Comparison of ENCODE assay signal across 9 mouse cellular contexts in the genomic region with DNA sequence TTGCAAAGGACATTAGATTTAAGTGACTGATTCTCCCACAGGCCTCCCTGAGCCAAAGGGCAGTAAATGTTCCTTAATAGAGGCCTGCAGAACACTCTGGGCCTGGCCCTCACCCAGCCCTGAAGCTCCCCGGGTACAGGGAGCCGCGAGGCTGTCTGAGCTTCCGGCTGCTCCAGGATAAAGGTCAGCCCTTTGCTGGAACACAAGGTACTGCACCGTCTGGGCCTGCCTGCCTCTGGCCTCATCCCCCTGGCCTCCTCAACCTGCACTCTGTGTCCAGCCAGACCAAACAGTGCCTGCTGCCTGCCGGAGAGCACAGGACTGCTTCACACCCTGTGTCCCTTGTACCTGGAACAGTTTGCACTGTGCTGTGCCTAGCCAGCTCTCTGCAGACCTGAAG. TPM values are rescaled to one million over a fixed set of nuclear protein-coding genes. Genes with fewer than 3 reads are reported as not detected.
A peak's percentile ranks its signal among the peaks of the same experiment; 100 is the strongest.
DNase-seq lines count a peak whose midpoint lies in the region; ATAC-seq and TF ChIP-seq lines count a peak whose summit lies in the region.
"Had no signal": no experiment of that assay in that cellular context is flagged by ENCODE, and none has a peak within 500 bp of the region (broad histone marks: within the 10 kb centered on the region; RNA-seq: fewer than 3 reads in every experiment).

No protein-coding gene starts in this region.

- H3K27me3 ChIP-seq in C2C12 (ENCODE audit: control insufficient read depth, insufficient read depth, insufficient read length): no peaks in the 10 kb centered on the region
- H3K27me3 ChIP-seq in heart, postnatal 0 days (ENCODE audit: control insufficient read depth, insufficient read depth, low read length): no peaks in the 10 kb centered on the region
- peaks cover 18% of the 10 kb centered on the region for H3K27me3 ChIP-seq in liver, embryonic 11.5 days (replicated peaks; ENCODE audit: control insufficient read depth, insufficient read depth, low read length)
- H3K27me3 ChIP-seq in forebrain, postnatal 0 days (ENCODE audit: insufficient read depth, low read length): no peaks in the 10 kb centered on the region

- peak overlapping the region; percentile 71 for H3K27ac ChIP-seq in heart, postnatal 0 days (ENCODE audit: low read depth)
- H3K27ac ChIP-seq in liver, embryonic 11.5 days (ENCODE audit: low read depth, low read length): peak overlapping the region; percentile 30
- H3K27ac ChIP-seq in forebrain, postnatal 0 days (ENCODE audit: low read depth, low read length): no peak overlapping the region
- H3K27ac ChIP-seq: limb, embryonic 12.5 days had no signal

- no peak for TF ChIP-seq CTCF in C2C12 (IDR thresholded peaks at IDR 0.05; ENCODE audit: control insufficient read depth, insufficient read depth, insufficient read length)
- no peak for TF ChIP-seq CTCF in heart, postnatal 0 days (IDR thresholded peaks at IDR 0.05; ENCODE audit: low read depth)
- TF ChIP-seq CTCF in forebrain, postnatal 0 days (IDR thresholded peaks at IDR 0.05; ENCODE audit: low read depth): no peak

- H3K4me2 ChIP-seq in heart, postnatal 0 days (ENCODE audit: low read depth, low read length): no peak overlapping the region
- H3K4me2 ChIP-seq in liver, embryonic 11.5 days: no peak overlapping the region
- H3K4me2 ChIP-seq in forebrain, postnatal 0 days (ENCODE audit: low read depth): no peak overlapping the region
- H3K4me2 ChIP-seq: limb, embryonic 12.5 days had no signal

- peak; percentile 28; the same call in 1 of the 2 replicates for ATAC-seq in heart, postnatal 0 days (ENCODE audit: insufficient read depth, low read depth)
- no peak for ATAC-seq in liver, embryonic 11.5 days (replicated peaks; ENCODE audit: low FRiP score)
- no peak for ATAC-seq in forebrain, postnatal 0 days

- H3K4me3 ChIP-seq in C2C12 (ENCODE audit: insufficient read depth, poor library complexity, severe bottlenecking): no peak overlapping the region
- no peak overlapping the region for H3K4me3 ChIP-seq in heart, postnatal 0 days (ENCODE audit: low read depth, low read length)
- H3K4me3 ChIP-seq in liver, embryonic 11.5 days (ENCODE audit: low read depth, low read length): no peak overlapping the region
- H3K4me3 ChIP-seq in forebrain, postnatal 0 days (ENCODE audit: low read depth, low read length): no peak overlapping the region
- H3K4me3 ChIP-seq: limb, embryonic 12.5 days had no signal

- DNase-seq in adrenal gland, adult 8-10 months: peak; percentile 76
- no peak for DNase-seq in heart, postnatal 0 days (ENCODE audit: low spot score)
- DNase-seq in liver, embryonic 11.5 days (ENCODE audit: low spot score): no peak
- peak; percentile 49 for DNase-seq in yolk sac, embryonic 10.5 days (ENCODE audit: low spot score)
- DNase-seq in cerebellum, adult 8-10 months: no peak
- no peak for DNase-seq in forebrain, postnatal 0 days

- no peaks in the 10 kb centered on the region for H3K36me3 ChIP-seq in C2C12 (ENCODE audit: control insufficient read depth, insufficient read depth)
- no peaks in the 10 kb centered on the region for H3K36me3 ChIP-seq in heart, postnatal 0 days (replicated peaks; ENCODE audit: control insufficient read depth, insufficient read depth, low read length)
- no peaks in the 10 kb centered on the region for H3K36me3 ChIP-seq in liver, embryonic 11.5 days (ENCODE audit: control insufficient read depth, insufficient read depth, low read length)
- H3K36me3 ChIP-seq in forebrain, postnatal 0 days (ENCODE audit: insufficient read depth): no peaks in the 10 kb centered on the region
- H3K36me3 ChIP-seq: limb, embryonic 12.5 days had no signal

- 22% methylated on average over 6 of the region's 6 CpGs for WGBS in heart, postnatal 0 days
- 49% methylated on average over 6 of the region's 6 CpGs for WGBS in liver, embryonic 11.5 days
- 55% methylated on average over 6 of the region's 6 CpGs for WGBS in forebrain, postnatal 0 days

- H3K79me2 ChIP-seq in C2C12 (ENCODE audit: control insufficient read depth, insufficient read depth): no peaks in the 10 kb centered on the region

- 0 out of 2 replicates have a peak overlapping the region, but pooled peaks have one; percentile 4 for H3K9ac ChIP-seq in heart, postnatal 0 days (replicated peaks; ENCODE audit: low read depth, low read length)
- no peak overlapping the region for H3K9ac ChIP-seq in liver, embryonic 11.5 days (ENCODE audit: low read depth, low read length)
- no peak overlapping the region for H3K9ac ChIP-seq in forebrain, postnatal 0 days
- H3K9ac ChIP-seq: limb, embryonic 12.5 days had no signal

- H3K9me3 ChIP-seq in heart, postnatal 0 days (replicated peaks; ENCODE audit: control insufficient read depth, low read length): no peaks in the 10 kb centered on the region
- H3K9me3 ChIP-seq in liver, embryonic 11.5 days (ENCODE audit: control insufficient read depth, low read length): no peaks in the 10 kb centered on the region
- no peaks in the 10 kb centered on the region for H3K9me3 ChIP-seq in forebrain, postnatal 0 days (ENCODE audit: low read length)
- H3K9me3 ChIP-seq: limb, embryonic 12.5 days had no signal

- no peak for TF ChIP-seq EP300 in heart, postnatal 0 days (IDR thresholded peaks at IDR 0.05; ENCODE audit: low read depth)

- H3K79me3 ChIP-seq in C2C12 (ENCODE audit: low read depth): no peaks in the 10 kb centered on the region

- H3K4me1 ChIP-seq in heart, postnatal 0 days (ENCODE audit: control insufficient read depth, insufficient read depth): peaks cover 32% of the 10 kb centered on the region
- H3K4me1 ChIP-seq in liver, embryonic 11.5 days (replicated peaks; ENCODE audit: control insufficient read depth, insufficient read depth, low read length): peaks cover 28% of the 10 kb centered on the region
- peaks cover 4% of the 10 kb centered on the region; the same call in 1 of the 2 replicates for H3K4me1 ChIP-seq in forebrain, postnatal 0 days (ENCODE audit: insufficient read depth)

- peak overlapping the region; percentile 59 for H3ac ChIP-seq in C2C12 (ENCODE audit: control insufficient read depth, insufficient read length, low read depth)

TF ChIP-seq in C2C12, 6 proteins besides CTCF, POLR2A, EP300 and RAD21:
- TF ChIP-seq MYOD1 (IDR thresholded peaks at IDR 0.05; ENCODE audit: control insufficient read depth, insufficient read length, low read depth) (no peak), MYOG (IDR thresholded peaks at IDR 0.05; ENCODE audit: control insufficient read depth, extremely low read depth, insufficient read length) (no peak), MAX (IDR thresholded peaks at IDR 0.05) (no peak), FOSL1 (IDR thresholded peaks at IDR 0.05; ENCODE audit: insufficient read depth, low read length, poor library complexity, severe bottlenecking) (no peak), USF1 (IDR thresholded peaks at IDR 0.05; ENCODE audit: low read depth) (no peak), CEBPB (IDR thresholded peaks at IDR 0.05; ENCODE audit: low read depth) (no peak)

RNA-seq across cellular contexts. Expression of a gene that starts 4.6 kb away (rescaled TPM):
- 24.4 TPM for polyA plus RNA-seq in C2C12 (2012; fragmentation: generic; extraction: Trizol)
- 100 to 1,000 TPM in 2 of 4 experiments, 10 to 100 TPM in 2; 77.9 to 150 (median 98.7) TPM for total RNA-seq in adrenal gland, adult 8-10 months (2022)
- 19.4 and 37.3 TPM in 2 replicates for total RNA-seq in heart, postnatal 0 days (2014; rRNA removed; ENCODE audit: low replicate concordance)
- 7.6 and 8.3 TPM in 2 replicates for polyA plus RNA-seq in heart, postnatal 0 days (2015; fragmentation: Nextera tagmentation; extraction: Ambion mirVana)
- polyA plus RNA-seq in liver, embryonic 11.5 days (2014; fragmentation: Nextera tagmentation; extraction: Ambion mirVana): 8.8 and 10.1 TPM in 2 replicates
- total RNA-seq in forebrain, postnatal 0 days (2014; rRNA removed): 26.6 and 37.3 TPM in 2 replicates
- 18.3 and 21.1 TPM in 2 replicates for polyA plus RNA-seq in forebrain, postnatal 0 days (2015; fragmentation: Nextera tagmentation; extraction: Ambion mirVana)

RNA-seq across cellular contexts. Expression of a gene that starts 17.9 kb away (rescaled TPM):
- polyA plus RNA-seq in C2C12 (2012; fragmentation: generic; extraction: Trizol): not detected
- total RNA-seq in adrenal gland, adult 8-10 months (2022): not detected
- not detected in 2 replicates for total RNA-seq in heart, postnatal 0 days (2014; rRNA removed; ENCODE audit: low replicate concordance)
- polyA plus RNA-seq in heart, postnatal 0 days (2015; fragmentation: Nextera tagmentation; extraction: Ambion mirVana): not detected in 2 replicates
- not detected in 2 replicates for polyA plus RNA-seq in liver, embryonic 11.5 days (2014; fragmentation: Nextera tagmentation; extraction: Ambion mirVana)
- total RNA-seq in forebrain, postnatal 0 days (2014; rRNA removed): 0.15 TPM in 1 of 2 replicates, not detected in the other
- polyA plus RNA-seq in forebrain, postnatal 0 days (2015; fragmentation: Nextera tagmentation; extraction: Ambion mirVana): not detected in 2 replicates
- polyA plus RNA-seq: limb, embryonic 12.5 days had no signal

RNA-seq across cellular contexts. Expression of a gene that starts 36.5 kb away (rescaled TPM):
- not detected for polyA plus RNA-seq in C2C12 (2012; fragmentation: generic; extraction: Trizol)
- total RNA-seq in adrenal gland, adult 8-10 months (2022): not detected
- total RNA-seq in heart, postnatal 0 days (2014; rRNA removed; ENCODE audit: low replicate concordance): not detected in 2 replicates
- not detected in 2 replicates for polyA plus RNA-seq in heart, postnatal 0 days (2015; fragmentation: Nextera tagmentation; extraction: Ambion mirVana)
- not detected in 2 replicates for polyA plus RNA-seq in liver, embryonic 11.5 days (2014; fragmentation: Nextera tagmentation; extraction: Ambion mirVana)
- not detected in 2 replicates for total RNA-seq in forebrain, postnatal 0 days (2014; rRNA removed)
- polyA plus RNA-seq in forebrain, postnatal 0 days (2015; fragmentation: Nextera tagmentation; extraction: Ambion mirVana): not detected in 2 replicates
- polyA plus RNA-seq: limb, embryonic 12.5 days had no signal

RNA-seq across cellular contexts. Expression of a gene that starts 47.9 kb away (rescaled TPM):
- polyA plus RNA-seq in C2C12 (2012; fragmentation: generic; extraction: Trizol): not detected
- not detected for total RNA-seq in adrenal gland, adult 8-10 months (2022)
- total RNA-seq in heart, postnatal 0 days (2014; rRNA removed; ENCODE audit: low replicate concordance): not detected in 2 replicates
- polyA plus RNA-seq in heart, postnatal 0 days (2015; fragmentation: Nextera tagmentation; extraction: Ambion mirVana): not detected in 2 replicates
- polyA plus RNA-seq in liver, embryonic 11.5 days (2014; fragmentation: Nextera tagmentation; extraction: Ambion mirVana): 3.5 and 3.7 TPM in 2 replicates
- not detected in 2 replicates for total RNA-seq in forebrain, postnatal 0 days (2014; rRNA removed)
- polyA plus RNA-seq in forebrain, postnatal 0 days (2015; fragmentation: Nextera tagmentation; extraction: Ambion mirVana): not detected in 2 replicates
- polyA plus RNA-seq: brain, embryonic 14.5 days; limb, embryonic 12.5 days had no signal

Comparison
In these comparisons a context has a peak if more than half of its experiments do, and no peak if none do; other contexts are left out.
1. DNase-seq: peak in adrenal gland, adult 8-10 months (single experiment) and yolk sac, embryonic 10.5 days (single experiment); none in heart, postnatal 0 days (single experiment), liver, embryonic 11.5 days (single experiment), cerebellum, adult 8-10 months (single experiment) and forebrain, postnatal 0 days (single experiment).